Mouse (Mus musculus) adrenal gland, adult 8-10 months (tissue): ENCODE data around the gene Tgtp1. TPM values are rescaled to one million over a fixed set of nuclear protein-coding genes. Genes with fewer than 3 reads are reported as not detected.
A peak's percentile ranks its signal among the peaks of the same experiment; 100 is the strongest.
"Not testable (repeated sequence)": the region's sequence is repeated elsewhere in the genome, so short reads cannot be mapped to it uniquely, and the experiment has no call there.

ENCODE experiments used
- DNase-seq: peaks from one replicate; pipeline ENCODE4 v3.0.0; 2022
- total RNA-seq, 4 experiments: library from RNA; stranded (reverse); gene quantifications; 2 replicates each; pipeline ENCODE4 v1.2.4; 2022

Tgtp1 gene
- total RNA-seq, result 1 to 10 TPM; 3.2 to 5.3 (median 4.2) TPM

DNA sequence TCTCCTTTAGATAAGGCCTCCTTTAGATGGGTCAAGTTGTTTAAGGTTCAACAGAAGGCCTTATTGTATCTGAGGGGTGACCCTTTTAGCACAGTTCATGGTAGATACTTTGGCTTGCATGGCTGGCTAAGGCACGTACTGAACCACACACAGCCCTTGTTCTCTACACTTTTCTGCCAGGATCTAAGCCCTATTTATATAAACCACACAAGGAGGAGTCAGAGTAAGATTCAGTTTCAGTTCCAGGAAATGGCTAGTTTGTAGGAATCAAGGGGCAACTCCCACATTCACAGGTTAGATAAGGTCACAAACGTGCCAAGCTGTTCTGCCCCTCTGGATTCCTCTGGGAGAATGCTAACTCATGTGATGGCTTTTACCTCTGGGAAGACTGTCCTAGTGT, at the start of gene Tgtp1:
Gene Tgtp1 (minus strand): TSS at position 155 of the 400 bp plus-strand sequence.
- DNase-seq, result not testable (repeated sequence)

DNA sequence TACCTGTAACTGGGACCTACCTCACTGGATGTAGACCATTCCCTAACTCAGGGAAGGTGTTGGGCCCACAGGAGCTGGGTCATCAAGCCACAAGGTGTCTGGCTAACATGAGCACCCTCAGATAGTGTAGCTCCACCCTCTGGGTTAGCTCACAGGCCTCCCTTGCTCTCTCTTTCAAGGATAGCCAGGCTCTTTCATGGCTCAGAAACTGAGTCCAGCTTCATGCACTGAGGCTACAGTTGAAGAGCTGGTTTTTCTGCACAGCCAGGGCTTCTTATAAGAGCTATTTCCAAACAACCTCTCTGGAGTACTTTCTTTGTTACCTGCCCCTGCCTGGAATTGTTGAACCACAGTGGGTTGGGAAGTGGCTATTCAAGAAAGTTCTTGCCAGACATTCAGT, 18.1 kb upstream of the Tgtp1 start:
- DNase-seq, result not testable (repeated sequence)

DNA sequence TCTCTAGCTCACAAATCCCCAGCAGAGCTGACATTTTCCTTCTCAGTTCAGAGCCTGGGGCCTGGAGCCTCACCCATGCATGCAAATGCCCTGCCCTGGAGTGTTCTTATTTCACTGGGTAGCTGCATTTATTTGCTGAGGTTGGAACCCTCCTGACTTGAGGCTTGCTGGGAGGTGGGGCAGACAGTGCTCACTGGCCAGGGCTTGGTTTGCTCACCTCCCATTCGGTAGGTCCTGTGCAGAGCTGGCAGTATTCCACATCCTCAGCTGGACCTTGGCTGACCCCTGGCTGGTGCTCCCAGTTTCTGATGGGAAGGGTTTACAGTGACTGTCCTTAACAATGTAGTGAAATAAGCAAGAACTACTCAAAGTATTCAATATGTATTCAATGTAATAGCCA, 12.8 kb upstream of the Tgtp1 start:
- not testable (repeated sequence) for DNase-seq

- DNase-seq, result not testable (repeated sequence)
Observed at GRCm38 (mm10) chr11:49006317-49006716, 12.3 kb upstream of the Tgtp1 start.

GRCm38 (mm10) chr11:49000411-49000810, 6.4 kb upstream of the Tgtp1 start:
- DNase-seq, result not testable (repeated sequence)

DNA sequence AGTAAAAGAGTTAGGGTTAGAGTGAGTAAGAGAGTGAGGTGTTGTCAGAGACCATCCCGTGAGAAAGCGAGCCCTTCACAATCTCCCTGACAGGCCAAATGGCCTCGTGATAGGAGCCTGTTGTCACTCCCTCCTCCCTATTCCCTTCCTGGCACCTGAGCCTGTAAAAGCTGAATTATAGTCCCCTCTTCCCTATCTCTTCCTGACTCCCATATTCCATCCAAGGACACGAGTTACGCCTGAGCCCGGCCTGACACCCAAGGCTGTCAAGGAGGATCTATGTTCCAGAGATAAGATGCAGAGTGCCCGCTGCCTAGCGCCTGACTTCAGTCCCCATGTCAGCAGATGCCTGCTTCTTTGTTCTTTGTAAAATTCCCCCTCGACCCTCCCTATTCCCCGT, 676 bp downstream of the Tgtp1 start:
- peak; percentile 23 for DNase-seq

GRCm38 (mm10) chr11:48991740-48992520, 2.0 kb downstream of the Tgtp1 start, which contains the start of gene Gm12185:
Gm12185 (minus strand) TSS chr11:48992226.
- not testable (repeated sequence) for DNase-seq

- DNase-seq, result not testable (repeated sequence)
Observed at GRCm38 (mm10) chr11:48989981-48990380, 4.0 kb downstream of the Tgtp1 start.

DNA sequence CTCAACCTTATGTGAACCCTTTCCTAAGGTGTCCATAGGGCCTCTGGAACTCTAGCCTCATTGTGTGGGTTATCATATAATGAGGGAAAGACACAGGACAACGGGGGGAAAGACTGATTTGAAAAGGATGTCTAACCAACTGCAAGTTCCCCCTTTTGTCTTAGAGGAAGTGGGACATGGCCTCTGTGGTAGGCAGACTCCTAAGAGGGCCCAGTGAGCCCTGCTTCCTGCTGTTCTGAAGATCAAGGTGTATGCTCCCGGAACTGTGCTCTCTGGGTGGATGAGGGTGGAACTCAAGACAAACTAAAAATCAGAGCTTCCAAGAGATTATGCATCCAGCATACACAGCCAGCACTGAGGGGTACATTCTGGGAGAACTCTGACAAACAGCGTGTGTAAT, 5.8 kb downstream of the Tgtp1 start:
- DNase-seq, result not testable (repeated sequence)

DNA sequence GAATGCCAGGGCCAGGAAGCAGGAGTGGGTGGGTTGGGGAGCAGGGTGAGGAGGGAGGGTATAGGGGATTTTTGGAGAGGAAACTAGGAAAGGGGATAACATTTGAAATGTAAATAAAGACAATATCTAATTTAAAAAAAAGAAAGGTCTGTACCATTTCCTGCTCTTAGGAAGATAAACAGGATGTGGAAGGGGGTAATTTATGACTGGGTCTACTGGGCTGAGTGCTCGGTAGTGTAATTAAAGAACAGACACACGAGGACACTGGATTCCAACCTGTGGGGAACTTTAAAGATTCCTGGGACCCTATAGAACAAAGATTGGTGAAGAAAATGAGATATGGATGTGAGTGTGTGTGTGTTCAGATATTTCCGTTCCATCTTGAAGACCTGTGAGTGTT, 11.1 kb downstream of the Tgtp1 start:
- not testable (repeated sequence) for DNase-seq

DNA sequence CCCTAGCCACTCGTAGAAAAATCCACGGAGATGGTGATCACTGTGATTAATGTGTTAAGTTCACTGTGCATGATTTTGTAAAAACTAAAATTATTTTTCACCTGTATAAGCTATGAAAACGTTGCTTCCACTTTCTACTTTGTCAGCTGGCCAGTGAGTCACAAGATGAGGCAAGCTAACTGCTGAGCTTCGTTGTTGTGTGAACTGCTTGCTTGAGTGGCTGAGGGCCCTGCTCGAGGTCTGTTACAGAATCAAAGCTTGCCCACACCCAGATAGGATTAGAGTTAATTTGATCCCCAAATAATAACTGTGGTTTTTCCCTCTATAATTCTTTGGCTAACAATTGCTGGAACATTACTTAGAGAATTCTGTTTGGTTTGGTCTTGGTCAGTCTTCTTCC, 13.9 kb downstream of the Tgtp1 start:
- DNase-seq, result not testable (repeated sequence)

- not testable (repeated sequence) for DNase-seq
Observed at GRCm38 (mm10) chr11:48979251-48979650, 14.7 kb downstream of the Tgtp1 start, which contains the start of gene 9930111J21Rik1. 9930111J21Rik1 (minus strand) TSS chr11:48979398.

- not testable (repeated sequence) for DNase-seq
Observed at GRCm38 (mm10) chr11:48978240-48978939, 15.6 kb downstream of the Tgtp1 start, which contains the start of gene Olfr56. Olfr56 (plus strand) TSS chr11:48978889.

- DNase-seq, result not testable (repeated sequence)
Observed at GRCm38 (mm10) chr11:48974686-48975085, 19.3 kb downstream of the Tgtp1 start.

- not testable (repeated sequence) for DNase-seq
Observed at GRCm38 (mm10) chr11:48946090-48946489, 47.9 kb downstream of the Tgtp1 start, which contains the start of gene Psme2b. Psme2b (minus strand) TSS chr11:48946190.

DNA sequence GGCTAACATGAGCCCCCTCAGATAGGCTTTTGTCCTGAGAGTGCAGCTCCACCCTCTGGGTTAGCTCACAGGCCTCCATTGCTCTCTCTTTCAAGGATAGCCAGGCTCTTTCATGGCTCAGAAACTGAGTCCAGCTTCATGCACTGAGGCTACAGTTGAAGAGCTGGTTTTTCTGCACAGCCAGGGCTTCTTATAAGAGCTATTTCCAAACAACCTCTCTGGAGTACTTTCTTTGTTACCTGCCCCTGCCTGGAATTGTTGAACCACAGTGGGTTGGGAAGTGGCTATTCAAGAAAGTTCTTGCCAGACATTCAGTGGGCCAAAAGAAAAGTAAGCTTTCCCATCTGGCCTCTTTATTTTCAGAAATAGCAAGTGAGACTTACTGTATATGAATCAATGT, 54.7 kb downstream of the Tgtp1 start:
- not testable (repeated sequence) for DNase-seq

Other genes with a start within 250 kb of the Tgtp1 start
- gene Rack1, start 193.8 kb downstream of the Tgtp1 start, total RNA-seq, result 100 to 1,000 TPM; 568 to 660 (median 629) TPM
- 10 to 100 TPM; 35.5 to 69.9 (median 49.8) TPM for gene Trim41, start 176.8 kb downstream of the Tgtp1 start, total RNA-seq
- gene Trim7, start 168.0 kb downstream of the Tgtp1 start, total RNA-seq, result 10 to 100 TPM; 10.1 to 14.9 (median 10.9) TPM
- gene Gm12184, start 167.5 kb downstream of the Tgtp1 start, total RNA-seq, result 1 to 10 TPM; 2.9 to 3.5 (median 3.3) TPM
- 10 to 100 TPM; 21.0 to 26.7 (median 25.2) TPM for gene Irgm1, start 122.5 kb downstream of the Tgtp1 start, total RNA-seq
- gene Gm5431, start 92.0 kb downstream of the Tgtp1 start, total RNA-seq, result 1 to 10 TPM; 1.4 to 2.8 (median 2.6) TPM
- gene Psme2b, start 48.0 kb downstream of the Tgtp1 start, total RNA-seq, result 10 to 100 TPM in 1 of 4 experiments, 1 to 10 TPM in 3; 6.8 to 10.7 (median 8.6) TPM
- gene Olfr56, start 15.3 kb downstream of the Tgtp1 start, total RNA-seq, result under 1 TPM in 3 of 4 experiments, not detected in 1; 0.11 to 0.14 (median 0.12) TPM
- 1 to 10 TPM; 2.3 to 4.5 (median 3.0) TPM for gene 9930111J21Rik1, start 14.8 kb downstream of the Tgtp1 start, total RNA-seq
- 1 to 10 TPM; 2.3 to 4.4 (median 3.2) TPM for gene Gm12185, start 1.9 kb downstream of the Tgtp1 start, total RNA-seq
- 1 to 10 TPM; 3.1 to 6.9 (median 3.9) TPM for gene 9930111J21Rik2, start 57.1 kb upstream of the Tgtp1 start, total RNA-seq
- 1 to 10 TPM; 1.5 to 6.8 (median 3.8) TPM for gene Tgtp2, start 70.0 kb upstream of the Tgtp1 start, total RNA-seq
- gene Ifi47, start 82.4 kb upstream of the Tgtp1 start, total RNA-seq, result 1 to 10 TPM; 4.4 to 7.4 (median 6.7) TPM
- gene Olfr1396, start 120.7 kb upstream of the Tgtp1 start, total RNA-seq, result 1 to 10 TPM; 1.8 to 5.0 (median 3.1) TPM
- not detected for gene Olfr1395, start 148.1 kb upstream of the Tgtp1 start, total RNA-seq
- not detected for gene Olfr1394, start 160.2 kb upstream of the Tgtp1 start, total RNA-seq
- 10 to 100 TPM; 21.5 to 41.8 (median 32.6) TPM for gene Btnl9, start 193.0 kb upstream of the Tgtp1 start, total RNA-seq
- 10 to 100 TPM; 28.1 to 40.1 (median 36.2) TPM for gene Zfp62, start 209.1 kb upstream of the Tgtp1 start, total RNA-seq